Mouse (Mus musculus) CD4-positive, CD25-positive, alpha-beta regulatory T cell, adult 2 months (primary cell): ENCODE results near the gene Clca2.

Experiments used
- DNase-seq: peaks from one replicate; pipeline ENCODE4 v3.0.0-alpha.2; 2012; ENCODE audit warnings: low read depth, low spot score

The Clca2 gene

DNA sequence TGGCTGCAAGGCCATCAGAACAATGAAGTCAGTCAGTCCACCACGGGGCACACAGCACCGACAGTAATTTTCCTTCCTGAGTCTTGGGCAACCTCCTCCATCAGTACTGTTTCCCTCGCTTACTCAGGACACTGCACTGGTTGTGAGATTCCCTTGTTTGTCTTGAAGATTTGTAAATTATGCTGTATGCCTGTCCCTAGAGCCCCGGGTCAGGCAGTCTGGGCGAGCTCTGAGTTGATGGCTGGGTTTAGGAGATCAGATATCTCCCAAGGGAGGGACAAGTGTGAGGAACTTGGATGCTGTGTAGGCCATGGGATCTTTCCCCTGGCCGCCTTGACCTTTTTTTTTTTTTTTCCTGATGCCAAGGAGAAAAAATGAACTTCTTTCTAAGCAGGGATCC lies at the start of gene Clca2:
Clca2 (minus strand) TSS at position 153 of the 400 bp plus-strand sequence.
- DNase-seq = no peak

DNA sequence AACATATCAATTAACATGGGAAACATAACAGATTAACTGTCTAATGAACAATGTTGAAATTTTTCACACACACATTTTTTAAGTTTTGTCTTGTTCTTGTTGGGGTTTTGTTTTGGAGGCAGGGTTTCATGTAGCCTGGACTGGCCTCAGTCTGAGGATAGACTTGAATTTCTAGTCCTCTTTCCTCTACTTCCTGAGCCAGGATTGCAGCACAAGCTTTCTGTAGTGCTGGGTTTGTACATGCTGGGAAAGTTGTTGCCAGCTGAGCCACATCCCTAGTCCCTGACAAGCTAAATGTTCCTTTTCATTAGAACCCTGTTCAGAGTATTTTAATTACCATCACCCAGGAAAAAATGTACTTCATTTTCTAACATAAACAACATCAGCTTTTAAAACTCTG lies 48.7 kb upstream of the Clca2 start:
- no peak for DNase-seq

DNA sequence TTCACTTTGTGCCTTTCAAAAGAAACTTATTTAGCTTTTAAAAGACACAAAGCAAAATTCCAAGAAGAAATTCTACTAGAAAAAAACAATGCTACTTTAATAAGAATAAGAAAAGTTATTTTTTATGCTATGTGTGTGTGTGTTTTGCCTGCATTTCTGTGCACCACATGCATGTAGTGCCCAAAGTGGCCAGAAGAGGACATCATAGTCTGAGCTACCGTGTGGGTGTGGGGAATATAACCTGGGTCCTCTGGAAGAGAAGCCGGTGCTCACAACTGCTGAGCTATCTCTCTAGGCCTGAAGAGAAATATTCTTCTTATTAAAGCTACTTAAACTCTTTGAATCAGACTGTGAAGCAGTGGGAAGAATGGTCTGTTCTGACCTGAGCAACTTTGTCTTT lies 48.2 kb upstream of the Clca2 start:
- no peak for DNase-seq

- no peak for DNase-seq
Measured at GRCm38 (mm10) chr3:145146871-145147270, 47.6 kb upstream of the Clca2 start.

- no peak for DNase-seq
Measured at GRCm38 (mm10) chr3:145143856-145144255, 44.6 kb upstream of the Clca2 start.

DNA sequence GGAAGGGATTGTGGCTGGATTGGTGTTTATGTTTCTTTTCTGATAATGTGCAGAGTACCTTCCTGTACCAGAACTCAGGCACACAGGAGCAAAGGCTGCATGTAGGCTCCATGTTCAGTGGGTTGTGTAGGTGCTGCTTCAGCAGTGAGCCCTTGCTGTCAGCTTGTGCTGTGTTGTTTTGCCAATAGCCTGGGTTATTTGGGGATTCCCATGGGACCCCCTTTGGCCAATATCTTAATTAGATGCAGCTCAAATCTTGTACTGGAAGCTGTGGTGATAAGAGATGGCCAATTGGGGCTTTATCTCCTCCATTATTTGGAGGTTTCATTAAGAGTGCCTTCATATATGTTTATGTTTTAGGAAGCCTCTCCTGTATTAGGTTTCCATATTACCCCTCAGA lies 43.7 kb upstream of the Clca2 start:
- DNase-seq = no peak

DNA sequence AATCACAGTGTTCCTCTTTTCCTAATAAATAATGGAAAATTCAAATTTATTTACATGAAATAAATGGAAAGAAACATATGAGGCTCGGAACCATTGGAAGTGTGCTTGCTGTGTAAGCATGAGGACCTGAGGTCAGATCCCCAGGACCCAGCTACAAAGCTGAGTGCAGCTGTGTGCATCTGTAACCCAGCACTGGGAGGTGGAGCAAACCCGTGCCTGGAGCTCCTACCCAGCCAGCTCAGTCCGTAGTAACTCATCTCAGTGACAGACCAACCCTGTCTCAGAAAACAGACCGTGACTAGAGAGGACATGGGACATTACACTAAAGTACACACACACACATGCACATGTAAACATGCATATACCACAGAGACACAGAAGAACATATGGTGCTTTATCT lies 41.0 kb upstream of the Clca2 start:
- DNase-seq = no peak

GRCm38 (mm10) chr3:145131210-145131868 lies 32.1 kb upstream of the Clca2 start:
- peak; percentile 68 for DNase-seq

- DNase-seq = no peak
Measured at GRCm38 (mm10) chr3:145129356-145129755, 30.1 kb upstream of the Clca2 start.

DNA sequence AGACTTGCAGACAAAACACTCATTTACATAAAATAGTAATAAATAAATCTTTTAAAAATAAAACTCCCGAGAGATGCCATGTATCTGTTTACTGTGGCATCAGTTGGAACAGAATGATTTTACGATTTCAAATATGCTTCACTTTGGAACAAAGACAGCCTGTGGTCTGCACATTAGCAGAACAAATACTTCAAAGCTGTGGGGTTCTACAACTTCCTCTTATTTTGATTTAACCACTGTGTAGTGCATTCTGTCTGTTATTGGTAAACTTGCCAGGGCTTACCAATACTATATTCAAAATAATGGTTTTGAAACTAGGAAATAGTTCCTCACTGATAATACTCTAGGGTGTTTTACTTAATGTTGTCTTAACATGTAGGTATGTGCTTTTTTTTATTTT lies 27.4 kb upstream of the Clca2 start:
- no peak for DNase-seq

DNA sequence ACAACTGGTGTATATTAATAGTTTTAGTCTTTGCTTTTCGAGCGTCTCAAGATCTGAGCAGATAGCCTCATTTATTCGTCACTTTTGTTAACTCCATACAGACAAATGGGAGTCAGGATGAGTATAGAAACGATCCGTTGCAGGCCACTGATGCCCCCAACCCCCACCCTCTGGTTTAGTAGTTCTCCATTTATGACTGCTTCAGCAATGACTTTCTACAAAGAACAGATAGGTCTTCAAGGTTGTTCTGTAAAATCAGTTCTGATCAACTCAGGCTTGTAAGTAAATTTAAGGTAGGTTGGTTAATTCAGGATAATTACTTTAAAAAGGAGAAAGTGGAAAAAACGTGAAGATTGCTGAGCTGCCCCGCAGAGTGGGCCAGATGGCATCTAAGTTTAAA lies 20.2 kb upstream of the Clca2 start:
- DNase-seq = peak; percentile 6

- no peak for DNase-seq
Measured at GRCm38 (mm10) chr3:145119002-145119358, 19.7 kb upstream of the Clca2 start.

GRCm38 (mm10) chr3:145118254-145119001 lies 19.2 kb upstream of the Clca2 start, which contains the start of gene Odf2l:
Gene Odf2l (plus strand): TSS chr3:145118588.
- DNase-seq = peak; percentile 98

DNA sequence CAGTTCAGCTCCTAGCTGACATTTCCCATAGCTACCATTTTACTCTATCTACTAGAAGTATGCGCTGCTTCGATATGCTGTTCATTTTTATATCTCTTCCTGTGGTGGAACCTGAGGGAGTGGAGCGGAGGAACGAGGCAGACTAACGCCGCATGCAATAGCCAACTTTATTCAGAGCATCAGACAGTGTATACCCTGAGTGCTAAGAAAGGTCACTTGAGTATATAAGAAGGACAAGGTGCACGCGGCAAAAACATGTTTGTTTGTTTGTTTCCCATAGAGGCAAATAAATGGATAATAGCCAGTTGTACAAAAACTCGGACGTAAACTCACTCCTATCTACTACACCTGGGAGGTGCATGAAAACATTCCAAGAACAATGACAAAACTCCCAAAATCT lies 18.4 kb upstream of the Clca2 start:
- no peak for DNase-seq

GRCm38 (mm10) chr3:145115169-145115568 lies 15.9 kb upstream of the Clca2 start:
- DNase-seq = no peak

GRCm38 (mm10) chr3:145105773-145106504 lies 6.7 kb upstream of the Clca2 start:
- no peak for DNase-seq

DNA sequence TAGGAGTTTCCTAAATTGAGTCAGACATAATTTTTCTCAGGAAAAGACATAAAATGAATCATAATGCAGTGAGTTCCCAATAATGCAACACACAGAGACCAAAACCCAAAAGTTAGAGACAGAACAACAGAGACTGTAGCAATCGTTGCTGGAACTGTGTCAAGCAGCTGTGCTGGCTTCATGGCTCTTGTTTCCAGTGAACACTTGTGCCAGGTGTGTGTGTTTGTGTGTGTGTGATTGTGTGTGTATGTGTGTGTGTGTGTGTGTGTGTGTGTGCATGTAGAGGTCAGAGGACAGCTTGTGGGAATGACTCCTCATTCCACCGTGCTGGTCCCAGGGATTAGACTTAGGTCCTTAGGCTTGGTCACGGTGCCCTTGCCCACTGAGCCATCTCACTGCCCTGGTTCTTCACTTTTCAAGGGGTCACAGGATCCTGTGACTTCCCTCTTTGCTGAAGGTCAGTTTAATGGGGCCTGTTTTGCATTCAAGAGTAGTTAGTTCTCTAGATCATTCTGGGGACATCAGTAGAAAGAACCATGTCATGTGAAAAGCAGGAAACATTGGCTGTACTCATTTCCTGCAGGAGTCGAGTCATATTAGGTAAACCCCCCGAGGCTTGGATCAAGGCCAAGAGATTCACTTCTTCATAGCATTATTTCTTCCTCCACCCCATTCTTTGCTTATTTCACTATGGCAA lies 6.0 kb upstream of the Clca2 start:
- no peak for DNase-seq

DNA sequence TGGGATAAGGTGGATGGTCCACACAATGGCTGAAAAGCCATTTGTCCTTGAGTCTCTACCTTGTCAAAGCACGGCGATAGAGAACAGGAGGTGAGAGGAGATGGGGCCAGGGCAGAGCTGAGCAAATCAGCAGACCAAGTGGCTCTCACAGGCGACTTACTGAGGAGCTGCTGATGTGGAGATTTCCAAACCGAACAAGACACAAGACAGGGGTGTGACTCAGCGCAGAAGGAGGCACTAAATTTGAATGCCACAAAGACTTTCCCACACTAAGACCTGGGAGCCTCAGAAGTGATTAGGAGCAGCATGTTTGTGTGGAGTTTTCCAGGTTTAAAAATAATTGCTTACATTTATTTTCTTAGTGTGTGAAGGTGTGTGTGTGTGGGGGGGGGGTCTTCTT lies 4.5 kb upstream of the Clca2 start:
- no peak for DNase-seq

- no peak for DNase-seq
Measured at GRCm38 (mm10) chr3:145103321-145103720, 4.1 kb upstream of the Clca2 start.

GRCm38 (mm10) chr3:145101891-145102555 lies 2.8 kb upstream of the Clca2 start:
- DNase-seq = no peak

GRCm38 (mm10) chr3:145087857-145088598 lies 11.2 kb downstream of the Clca2 start:
- DNase-seq = no peak
